8 mouse cellular contexts compared by ENCODE assay signal in the genomic region with DNA sequence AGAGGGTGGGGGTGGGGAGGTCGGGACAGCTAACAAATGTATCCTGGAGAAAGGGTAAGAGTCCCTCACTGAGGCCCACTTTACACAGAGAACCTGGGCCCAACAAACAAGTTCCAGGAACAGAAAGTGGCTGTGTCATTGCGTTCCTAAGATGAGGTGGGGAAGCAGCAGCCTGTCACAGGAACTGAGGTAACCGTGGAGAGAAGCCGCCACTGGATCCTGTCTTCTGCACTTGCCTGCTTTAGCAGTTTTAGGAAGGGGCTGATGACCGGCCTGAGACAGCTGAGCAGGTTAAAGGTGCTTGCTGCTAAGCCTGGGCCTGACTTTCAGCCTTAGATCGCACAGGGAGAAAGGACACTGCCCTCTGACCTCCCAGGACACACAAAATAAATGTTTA. TPM values are rescaled to one million over a fixed set of nuclear protein-coding genes. Genes with fewer than 3 reads are reported as not detected.
DNase-seq lines count a peak whose midpoint lies in the region; ATAC-seq and TF ChIP-seq lines count a peak whose summit lies in the region.

No protein-coding gene starts in this region.

- TF ChIP-seq EP300 in heart, adult 2 months (IDR thresholded peaks at IDR 0.05; ENCODE audit: insufficient read depth, low read depth, low read length) = 0 out of 2 replicates have a peak, but pooled peaks have one; percentile 13

- TF ChIP-seq CTCF in heart, adult 2 months (IDR thresholded peaks at IDR 0.05) = no peak
- TF ChIP-seq CTCF in lung, embryonic 14.5 days (IDR thresholded peaks at IDR 0.05; ENCODE audit: low read depth) = no peak
- no peak for TF ChIP-seq CTCF in small intestine, adult 2 months (IDR thresholded peaks at IDR 0.05; ENCODE audit: extremely low read depth, insufficient read length, insufficient replicate concordance, low read depth, low read length)

- peaks cover 54% of the 10 kb centered on the region for H3K4me1 ChIP-seq in heart, adult 2 months (ENCODE audit: control insufficient read depth, insufficient read depth, low read length)
- H3K4me1 ChIP-seq in embryonic facial prominence, embryonic 12.5 days = peaks cover 60% of the 10 kb centered on the region
- peaks cover 58% of the 10 kb centered on the region for H3K4me1 ChIP-seq in hindbrain, embryonic 15.5 days (replicated peaks)
- peaks cover 61% of the 10 kb centered on the region for H3K4me1 ChIP-seq in lung, embryonic 14.5 days (ENCODE audit: insufficient read depth)
- H3K4me1 ChIP-seq in small intestine, adult 2 months (ENCODE audit: control insufficient read depth, insufficient read depth, insufficient read length, low read length) = peaks cover 37% of the 10 kb centered on the region

- no peak for TF ChIP-seq POLR2A in heart, adult 2 months (IDR thresholded peaks at IDR 0.05; ENCODE audit: insufficient read depth, low read depth, low read length)
- no peak for TF ChIP-seq POLR2A in small intestine, adult 2 months (IDR thresholded peaks at IDR 0.05; ENCODE audit: low read depth, low read length)

- H3K4me2 ChIP-seq in embryonic facial prominence, embryonic 12.5 days (replicated peaks) = no peak overlapping the region
- H3K4me2 ChIP-seq in hindbrain, embryonic 15.5 days = no peak overlapping the region
- H3K4me2 ChIP-seq in lung, embryonic 14.5 days = peak overlapping the region; percentile 46

- H3K9me3 ChIP-seq in embryonic facial prominence, embryonic 12.5 days = no peaks in the 10 kb centered on the region
- no peaks in the 10 kb centered on the region for H3K9me3 ChIP-seq in hindbrain, embryonic 15.5 days
- no peaks in the 10 kb centered on the region for H3K9me3 ChIP-seq in lung, embryonic 14.5 days (ENCODE audit: low read depth, low read length)

- peaks cover 8% of the 10 kb centered on the region; the same call in 1 of the 2 replicates for H3K36me3 ChIP-seq in heart, adult 2 months (ENCODE audit: control insufficient read depth, insufficient read depth, low read length)
- no peaks in the 10 kb centered on the region for H3K36me3 ChIP-seq in embryonic facial prominence, embryonic 12.5 days
- no peaks in the 10 kb centered on the region for H3K36me3 ChIP-seq in hindbrain, embryonic 15.5 days
- H3K36me3 ChIP-seq in lung, embryonic 14.5 days (ENCODE audit: insufficient read depth) = no peaks in the 10 kb centered on the region
- no peaks in the 10 kb centered on the region for H3K36me3 ChIP-seq in small intestine, adult 2 months (ENCODE audit: control insufficient read depth, insufficient read depth, low read length)

- peak overlapping the region; percentile 18; the same call in 1 of the 2 replicates for H3K9ac ChIP-seq in heart, adult 2 months (ENCODE audit: low read depth, low read length)
- no peak overlapping the region; the same call in 1 of the 2 replicates for H3K9ac ChIP-seq in embryonic facial prominence, embryonic 12.5 days
- no peak overlapping the region for H3K9ac ChIP-seq in hindbrain, embryonic 15.5 days
- peak overlapping the region; percentile 26; the same call in 1 of the 2 replicates for H3K9ac ChIP-seq in lung, embryonic 14.5 days

- H3K79me2 ChIP-seq in heart, adult 2 months (replicated peaks; ENCODE audit: control insufficient read depth, insufficient read depth, low read length) = no peaks in the 10 kb centered on the region

- peak; percentile 55 to 61 for DNase-seq in heart, adult 2 months
- DNase-seq in heart, postnatal 4 days = no peak
- peak; percentile 53 for DNase-seq in lung, embryonic 14.5 days
- DNase-seq in gastrocnemius, postnatal 14 days = no peak
- no peak for DNase-seq in cerebellum, postnatal 14 days

- 29% methylated on average over 6 of the region's 6 CpGs for WGBS in heart, adult 2 months
- 33% methylated on average over 6 of the region's 6 CpGs for WGBS in embryonic facial prominence, embryonic 12.5 days
- 20% methylated on average over 6 of the region's 6 CpGs for WGBS in hindbrain, embryonic 15.5 days
- WGBS in lung, embryonic 14.5 days = 20% methylated on average over 6 of the region's 6 CpGs
- 57% methylated on average over 6 of the region's 6 CpGs for WGBS in small intestine, adult 2 months

- H3K27ac ChIP-seq in heart, adult 2 months = peak overlapping the region; percentile 100
- peak overlapping the region; percentile 99 for H3K27ac ChIP-seq in embryonic facial prominence, embryonic 12.5 days
- H3K27ac ChIP-seq in hindbrain, embryonic 15.5 days (replicated peaks) = peak overlapping the region; percentile 81
- H3K27ac ChIP-seq in lung, embryonic 14.5 days (ENCODE audit: low read depth) = peak overlapping the region; percentile 99
- H3K27ac ChIP-seq in small intestine, adult 2 months (ENCODE audit: insufficient read depth, low read depth, low read length) = peak overlapping the region; percentile 22

- no peak overlapping the region; the same call in 1 of the 2 replicates for H3K4me3 ChIP-seq in heart, adult 2 months
- H3K4me3 ChIP-seq in embryonic facial prominence, embryonic 12.5 days = no peak overlapping the region
- H3K4me3 ChIP-seq in hindbrain, embryonic 15.5 days = no peak overlapping the region
- H3K4me3 ChIP-seq in lung, embryonic 14.5 days (ENCODE audit: low read depth, low read length) = no peak overlapping the region
- no peak overlapping the region for H3K4me3 ChIP-seq in small intestine, adult 2 months (ENCODE audit: low read depth, low read length)

- no peaks in the 10 kb centered on the region for H3K27me3 ChIP-seq in heart, adult 2 months (ENCODE audit: control insufficient read depth, insufficient read depth, low read length)
- no peaks in the 10 kb centered on the region for H3K27me3 ChIP-seq in embryonic facial prominence, embryonic 12.5 days
- H3K27me3 ChIP-seq in hindbrain, embryonic 15.5 days = no peaks in the 10 kb centered on the region
- H3K27me3 ChIP-seq in lung, embryonic 14.5 days (ENCODE audit: insufficient read depth, low read length) = no peaks in the 10 kb centered on the region
- no peaks in the 10 kb centered on the region for H3K27me3 ChIP-seq in small intestine, adult 2 months (ENCODE audit: control insufficient read depth, insufficient read depth, low read length)

- ATAC-seq in embryonic facial prominence, embryonic 12.5 days (ENCODE audit: insufficient number of reproducible peaks, insufficient read depth, low FRiP score, low TSS enrichment) = no peak
- ATAC-seq in hindbrain, embryonic 15.5 days (ENCODE audit: low FRiP score, low read depth) = no peak
- no peak for ATAC-seq in lung, embryonic 14.5 days (ENCODE audit: insufficient read depth)

- intact Hi-C loops in heart, adult 2 months (cut with DNase I) = no loop called here
- intact Hi-C loops in gastrocnemius, postnatal 14 days (cut with DNase I; ENCODE audit: low total_unique reads) = no loop called here

RNA-seq across cellular contexts. Expression of gene Scyl1, which starts 35.6 kb away (rescaled TPM):
- 10 to 100 TPM; 57.2 to 70.0 TPM for total RNA-seq in heart, adult 2 months (2021)
- 95.6 and 113 TPM in 2 replicates for polyA plus RNA-seq in heart, adult 2 months (2012; rRNA removed)
- 10 to 100 TPM; 60.6 to 69.0 TPM for total RNA-seq in heart, postnatal 4 days (2021)
- 78.8 and 80.0 TPM in 2 replicates for polyA plus RNA-seq in embryonic facial prominence, embryonic 12.5 days (2016; fragmentation: Nextera tagmentation; extraction: Ambion mirVana)
- polyA plus RNA-seq in hindbrain, embryonic 15.5 days (2015; fragmentation: Nextera tagmentation; extraction: Ambion mirVana) = 79.7 and 92.6 TPM in 2 replicates
- polyA plus RNA-seq in lung, embryonic 14.5 days (2014; fragmentation: Nextera tagmentation; extraction: Ambion mirVana) = 74.8 and 84.5 TPM in 2 replicates
- 37.1 and 52.5 TPM in 2 replicates for polyA plus RNA-seq in small intestine, adult 2 months (2012; rRNA removed)
- total RNA-seq in gastrocnemius, postnatal 14 days (2021) = 10 to 100 TPM; 56.8 to 64.9 TPM

Comparison
In these comparisons a context has a peak if more than half of its experiments do, and no peak if none do; other contexts are left out.
1. DNase-seq: peak in heart, adult 2 months (2 of 2) and lung, embryonic 14.5 days (single experiment); none in heart, postnatal 4 days (single experiment), gastrocnemius, postnatal 14 days (single experiment) and cerebellum, postnatal 14 days (0 of 2).
2. H3K27ac ChIP-seq: peak in every context shown above with its lines; median percentile 100 in heart, adult 2 months; 99 in embryonic facial prominence, embryonic 12.5 days; 99 in lung, embryonic 14.5 days; 81 in hindbrain, embryonic 15.5 days; 22 in small intestine, adult 2 months.
3. H3K9ac ChIP-seq: peak in heart, adult 2 months (single experiment) and lung, embryonic 14.5 days (single experiment); none in embryonic facial prominence, embryonic 12.5 days (single experiment) and hindbrain, embryonic 15.5 days (single experiment).